Mouse (Mus musculus): Measurements from ENCODE around the gene Chadl.

GRCm38 (mm10) chr15:81729792-81730635 lies 32.9 kb upstream of the Chadl start:
- TF ChIP-seq POLR2A (IDR thresholded peaks at IDR 0.05; ENCODE audit: insufficient read depth, low read depth, low read length) (peak; percentile 45; the same call in 1 of the 2 replicates), EP300 (IDR thresholded peaks at IDR 0.05; ENCODE audit: insufficient read depth, low read depth, low read length) (peak; percentile 84; the same call in 1 of the 2 replicates), CTCF (IDR thresholded peaks at IDR 0.05) (no peak)

Data from heart, adult 2 months (tissue).